Mouse (Mus musculus) frontal cortex, adult (tissue): ENCODE results near the gene Dab2ip.
A peak's percentile ranks its signal among the peaks of the same experiment; 100 is the strongest.

ENCODE experiments used
- ATAC-seq: cut with Nextera tagmentation; 2 replicates; pipeline ENCODE4 v1.9.2; 2017; ENCODE audit warnings: mild to moderate bottlenecking, moderate library complexity, mixed read lengths; ENCODE audit not compliant: low TSS enrichment

Dab2ip gene

DNA sequence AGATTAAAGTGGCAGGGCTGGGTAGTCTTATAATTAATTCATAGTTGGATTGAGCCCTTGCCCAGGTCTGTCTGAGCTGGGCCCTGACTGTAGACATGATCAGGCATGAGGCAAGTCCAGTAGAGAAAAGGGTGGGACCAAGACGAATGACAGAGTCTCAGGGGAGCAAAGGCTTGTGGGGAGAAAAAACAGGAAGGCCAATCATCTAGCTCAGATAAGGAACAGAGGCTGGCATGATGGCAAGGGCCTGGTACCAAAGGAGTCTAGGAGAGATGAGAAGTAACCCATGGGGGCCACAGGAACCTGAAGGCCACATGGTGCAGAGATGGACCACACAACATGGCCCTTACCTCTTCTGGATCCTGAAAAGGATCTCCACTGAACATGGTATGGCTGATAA is 158.1 kb downstream of the Dab2ip start:
- ATAC-seq: no peak

DNA sequence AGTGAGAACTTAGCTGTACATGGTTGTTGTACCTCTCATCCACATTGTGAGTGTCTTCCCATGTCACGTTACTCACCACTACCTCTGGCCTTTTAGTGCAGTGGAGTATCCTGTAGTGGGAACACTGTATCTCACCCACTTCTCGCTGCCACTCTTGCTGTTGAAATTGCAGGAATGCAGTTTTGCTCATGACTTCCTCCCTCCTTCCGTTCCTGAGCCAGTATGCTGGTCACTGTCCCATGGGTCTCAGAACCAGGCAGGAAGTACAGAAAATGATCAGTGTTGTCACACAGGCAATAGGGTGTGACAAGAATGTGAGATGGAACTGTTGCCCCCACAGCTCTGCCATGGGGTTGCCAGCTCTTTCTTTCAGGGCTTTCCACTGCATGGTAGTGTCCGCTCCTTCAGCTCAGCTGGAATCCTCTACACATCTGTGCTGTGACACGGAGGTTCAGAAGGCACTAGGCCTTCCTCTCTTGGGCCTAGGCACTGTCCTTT is 160.0 kb downstream of the Dab2ip start:
- ATAC-seq: no peak

DNA sequence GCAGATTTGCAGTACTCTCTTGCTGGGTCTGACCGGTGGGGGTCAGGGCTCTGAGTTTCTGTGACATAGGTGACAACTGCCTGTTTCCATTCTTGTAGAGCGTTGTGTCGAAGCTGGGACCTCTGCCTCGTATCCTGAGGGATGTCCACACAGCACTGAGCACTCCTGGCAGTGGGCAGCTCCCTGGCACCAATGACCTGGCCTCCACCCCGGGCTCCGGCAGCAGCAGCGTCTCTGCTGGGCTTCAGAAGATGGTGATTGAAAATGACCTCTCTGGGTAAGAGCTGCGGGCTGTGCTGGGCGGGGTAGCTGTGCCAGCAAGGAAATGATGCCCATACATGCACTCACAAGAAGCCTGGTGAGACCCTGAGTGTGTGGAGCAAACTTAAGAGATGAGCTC is 160.6 kb downstream of the Dab2ip start:
- no peak for ATAC-seq

DNA sequence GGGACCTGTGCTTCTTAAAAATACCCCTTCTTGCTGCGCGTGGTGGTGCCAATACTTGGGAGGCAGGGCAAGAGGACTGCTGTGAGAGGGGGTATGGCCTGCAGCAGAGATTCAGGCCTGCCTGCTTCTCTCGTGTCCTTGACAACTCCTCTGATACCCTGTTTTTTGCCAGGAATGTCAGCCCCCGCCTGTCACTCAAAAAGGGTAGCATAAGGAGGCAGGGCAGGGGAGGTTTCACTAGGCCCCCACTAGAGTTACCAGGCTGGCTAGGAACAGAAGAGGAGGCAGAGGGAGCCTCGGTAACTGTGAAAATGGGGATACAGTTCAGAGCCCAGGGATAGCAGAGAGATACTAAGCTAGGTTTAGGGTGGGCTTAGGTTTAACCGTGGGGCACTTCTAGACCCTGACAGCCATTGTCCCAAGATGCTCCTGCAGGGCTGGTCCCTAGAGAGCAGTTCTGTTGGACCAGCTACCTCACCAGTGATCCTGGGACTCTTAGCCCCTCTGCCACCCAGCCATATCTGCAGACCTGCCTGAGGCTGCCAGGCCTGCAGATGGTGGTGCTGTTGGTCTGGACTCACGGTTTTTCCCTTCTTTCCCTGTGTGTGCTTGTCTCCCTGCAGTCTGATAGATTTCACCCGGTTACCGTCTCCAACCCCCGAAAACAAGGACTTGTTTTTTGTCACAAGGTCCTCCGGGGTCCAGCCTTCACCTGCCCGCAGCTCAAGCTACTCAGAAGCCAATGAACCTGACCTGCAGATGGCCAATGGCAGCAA is 161.4 kb downstream of the Dab2ip start:
- ATAC-seq: no peak

DNA sequence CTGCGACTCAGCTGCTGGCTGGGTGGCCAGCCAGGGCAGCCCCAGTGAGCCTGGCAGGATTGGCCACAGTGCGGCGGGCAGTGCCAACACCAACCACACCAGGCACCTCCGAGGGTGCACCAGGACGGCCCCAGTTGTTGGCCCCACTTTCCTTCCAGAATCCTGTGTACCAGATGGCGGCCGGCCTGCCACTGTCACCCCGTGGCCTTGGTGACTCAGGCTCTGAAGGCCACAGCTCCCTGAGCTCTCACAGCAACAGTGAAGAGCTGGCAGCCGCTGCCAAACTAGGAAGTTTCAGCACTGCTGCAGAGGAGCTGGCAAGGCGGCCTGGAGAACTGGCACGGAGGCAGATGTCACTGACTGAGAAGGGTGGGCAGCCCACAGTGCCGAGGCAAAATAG is 162.0 kb downstream of the Dab2ip start:
- peak; percentile 61 for ATAC-seq

DNA sequence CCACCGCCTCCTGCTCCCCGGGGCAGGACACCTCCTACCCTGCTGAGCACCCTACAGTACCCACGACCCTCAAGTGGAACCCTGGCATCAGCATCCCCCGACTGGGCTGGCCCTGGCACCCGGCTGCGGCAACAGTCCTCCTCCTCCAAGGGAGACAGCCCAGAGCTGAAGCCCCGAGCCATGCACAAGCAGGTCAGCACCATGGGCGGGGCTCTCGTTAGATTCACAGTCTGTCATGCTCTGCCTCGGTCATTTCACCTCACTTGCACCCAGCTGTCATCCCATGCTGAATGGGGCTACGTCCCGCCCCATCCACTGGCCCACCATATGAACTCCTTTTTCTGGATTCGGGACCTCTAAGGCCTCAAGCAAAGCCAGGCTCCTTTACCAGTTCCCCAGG is 162.5 kb downstream of the Dab2ip start:
- ATAC-seq: peak; percentile 4; the same call in 1 of the 2 replicates

DNA sequence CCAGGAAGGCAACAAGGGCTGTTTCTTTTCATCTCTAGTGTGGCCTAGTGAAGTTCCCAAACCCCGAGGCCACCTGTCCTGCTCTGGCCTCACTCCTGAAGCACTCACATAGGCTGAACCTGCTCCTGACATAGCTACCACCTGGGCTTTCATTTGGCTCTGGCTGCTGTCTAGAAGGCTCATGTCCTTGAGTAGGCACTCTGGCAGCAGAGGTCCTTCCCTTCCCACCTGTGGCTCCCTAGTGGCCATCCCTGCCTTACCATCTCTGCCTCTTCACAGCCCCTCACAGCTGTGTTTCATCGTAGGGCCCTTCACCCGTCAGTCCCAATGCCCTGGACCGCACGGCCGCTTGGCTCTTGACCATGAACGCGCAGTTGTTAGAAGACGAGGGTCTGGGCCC is 162.9 kb downstream of the Dab2ip start:
- no peak for ATAC-seq

DNA sequence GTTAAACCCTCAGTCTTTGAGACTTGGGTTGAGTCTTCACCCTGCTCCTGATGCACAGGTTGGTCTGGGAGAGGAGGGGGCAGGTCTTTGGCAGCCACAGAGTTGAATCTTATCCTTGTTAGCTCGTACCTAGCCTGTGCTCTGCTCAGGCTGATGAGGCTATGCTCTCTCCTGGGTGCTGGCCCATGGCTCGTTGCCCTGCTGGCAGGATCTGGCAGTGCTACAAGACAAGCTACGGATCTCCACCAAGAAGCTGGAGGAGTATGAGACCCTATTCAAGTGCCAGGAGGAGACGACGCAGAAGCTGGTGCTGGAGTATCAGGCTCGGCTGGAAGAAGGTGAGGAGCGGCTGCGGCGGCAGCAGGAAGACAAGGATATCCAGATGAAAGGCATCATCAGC is 164.8 kb downstream of the Dab2ip start:
- no peak for ATAC-seq

DNA sequence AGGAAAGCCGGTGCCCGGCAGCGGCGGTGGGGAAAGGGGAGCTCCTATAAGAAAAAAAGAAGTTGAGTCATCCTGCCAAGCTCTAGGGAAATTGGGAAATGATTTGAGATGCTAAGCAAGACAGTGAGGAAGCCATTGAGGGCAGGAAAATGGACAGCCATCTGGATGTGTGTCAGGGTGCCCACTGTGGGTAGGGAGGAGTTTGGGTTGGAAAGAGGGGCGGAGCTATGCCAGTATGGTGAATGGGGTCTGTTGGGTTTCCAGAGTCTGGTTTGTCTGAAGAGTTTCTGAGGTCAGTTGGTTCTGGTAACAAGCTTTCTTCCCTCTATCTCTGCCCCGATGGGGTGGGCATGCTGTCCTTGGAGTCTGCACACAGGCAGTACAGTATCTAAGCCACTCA is 165.2 kb downstream of the Dab2ip start:
- ATAC-seq: no peak

DNA sequence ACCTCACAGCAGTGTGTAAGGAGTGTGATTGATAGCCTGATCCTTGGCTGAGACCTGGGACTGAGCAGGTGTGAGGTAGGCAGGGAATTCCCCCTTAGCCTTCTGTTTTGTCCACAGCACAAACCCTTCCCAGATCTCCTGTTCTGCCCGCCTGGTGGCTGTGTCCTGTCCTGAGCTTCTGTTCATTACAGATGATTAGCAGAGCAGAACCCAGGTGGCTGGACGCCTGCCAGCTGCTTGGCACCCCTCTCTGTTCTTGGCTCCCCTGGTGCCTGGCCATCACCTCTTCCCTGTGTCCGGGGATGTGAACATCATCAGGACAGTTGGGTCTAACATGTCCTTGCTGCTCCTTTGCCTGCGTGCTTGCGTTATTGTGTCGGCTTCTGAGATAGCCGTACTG is 165.6 kb downstream of the Dab2ip start:
- ATAC-seq: no peak

DNA sequence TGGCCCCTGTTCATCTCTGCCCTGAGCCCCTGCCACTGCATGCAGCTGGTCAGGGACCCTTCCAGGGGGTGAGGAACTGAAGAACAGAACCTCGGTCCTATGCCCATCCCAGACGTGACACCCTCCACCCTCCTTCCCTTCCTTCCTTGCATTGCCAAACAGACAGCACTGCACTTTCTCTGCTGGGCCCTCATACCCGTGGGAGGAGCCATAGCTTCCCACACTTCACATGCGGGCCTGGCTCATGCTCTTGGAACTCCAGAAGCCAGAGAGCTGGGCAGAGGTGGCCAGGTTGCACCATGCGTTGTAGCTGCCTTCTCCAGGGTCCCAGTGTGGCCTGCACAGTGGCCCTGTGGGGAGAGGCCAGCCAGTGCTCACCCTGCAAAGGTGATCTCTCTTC is 170.6 kb downstream of the Dab2ip start:
- peak; percentile 75 for ATAC-seq

DNA sequence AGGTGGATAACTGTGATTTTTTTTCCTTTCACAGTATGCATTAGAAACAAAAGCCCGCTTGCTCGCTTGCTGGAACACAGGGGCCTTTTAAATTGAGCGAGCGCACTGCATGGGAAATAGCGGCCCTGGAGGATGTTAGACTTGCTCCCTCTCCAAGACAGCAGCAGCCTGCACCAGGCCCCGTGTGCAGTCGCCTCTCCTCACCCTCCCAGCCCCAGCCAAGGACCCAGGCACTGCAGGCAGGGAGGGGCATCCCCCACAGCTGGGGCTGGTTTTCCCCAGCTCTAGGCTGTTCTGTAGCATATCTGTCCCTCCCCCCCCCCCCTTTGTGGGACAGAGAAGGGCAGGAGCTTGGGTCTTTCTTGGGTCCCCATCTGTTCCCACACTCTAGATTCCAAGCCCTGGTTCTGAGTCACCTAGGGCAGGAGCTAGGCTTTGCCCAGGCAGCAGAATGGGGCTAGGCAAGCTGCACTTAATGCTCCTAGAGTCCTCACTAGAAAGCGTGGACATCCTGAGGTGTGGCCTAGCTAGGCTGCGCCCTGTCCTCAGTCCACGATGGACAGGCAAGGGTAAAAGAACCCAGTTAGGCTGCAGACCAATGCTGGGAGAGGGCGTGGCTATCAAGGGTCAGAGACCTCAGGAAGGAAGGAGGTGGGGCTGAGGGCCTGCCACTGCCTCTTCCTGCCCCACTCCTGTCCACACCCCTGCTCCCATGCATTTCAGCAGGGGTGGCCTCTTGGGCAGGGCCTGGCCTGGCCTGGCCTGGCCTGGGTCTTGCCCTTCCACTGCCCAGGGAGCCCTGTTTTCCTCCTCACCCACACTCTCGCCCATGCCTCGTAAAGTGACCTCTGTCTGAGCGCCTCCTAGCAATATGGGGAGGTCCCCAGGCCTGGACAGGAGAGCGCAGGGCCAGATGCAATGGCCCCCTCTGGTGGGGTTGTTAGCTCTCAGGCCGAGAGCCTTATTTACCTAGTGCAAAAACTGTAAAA is 171.3 kb downstream of the Dab2ip start:
- peak; percentile 26 for ATAC-seq

DNA sequence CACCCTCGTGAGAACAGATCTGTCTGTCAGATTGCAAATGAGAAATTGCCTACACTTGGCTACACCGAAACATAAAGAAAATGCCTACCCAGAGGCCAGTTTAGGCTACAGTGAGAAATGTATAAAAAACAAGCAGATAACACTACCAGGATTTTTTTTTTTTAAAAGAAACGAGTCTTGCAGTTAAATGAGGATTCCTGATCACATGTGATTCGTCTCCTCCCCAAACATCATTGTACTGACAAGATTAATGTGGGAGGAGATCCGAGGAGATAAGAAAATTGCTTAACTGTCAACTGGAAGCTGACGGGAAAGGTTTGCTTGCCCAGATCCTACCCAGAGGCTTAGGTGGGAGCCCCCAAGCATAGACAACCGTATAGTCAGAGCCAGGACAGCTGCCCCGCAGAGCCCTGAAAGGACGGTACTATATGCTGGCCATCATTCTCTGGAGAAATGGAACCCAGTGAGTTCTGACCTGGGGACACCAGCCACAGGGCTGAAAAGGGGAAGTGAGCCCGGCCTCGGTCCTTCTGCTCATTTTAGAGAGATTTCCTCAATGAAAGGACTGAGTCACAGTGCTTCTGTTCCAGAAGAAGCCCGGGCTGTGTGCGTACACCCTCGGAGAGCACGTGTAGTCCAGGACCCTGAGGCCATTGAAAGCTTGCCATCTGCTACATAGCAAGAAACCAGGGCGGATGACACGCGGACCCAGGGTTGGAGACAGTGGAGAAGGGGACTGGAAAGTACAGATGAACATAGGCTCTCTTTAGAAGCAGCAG is 173.8 kb downstream of the Dab2ip start:
- ATAC-seq: 0 out of 2 replicates have a peak, but pooled peaks have one; percentile 5

DNA sequence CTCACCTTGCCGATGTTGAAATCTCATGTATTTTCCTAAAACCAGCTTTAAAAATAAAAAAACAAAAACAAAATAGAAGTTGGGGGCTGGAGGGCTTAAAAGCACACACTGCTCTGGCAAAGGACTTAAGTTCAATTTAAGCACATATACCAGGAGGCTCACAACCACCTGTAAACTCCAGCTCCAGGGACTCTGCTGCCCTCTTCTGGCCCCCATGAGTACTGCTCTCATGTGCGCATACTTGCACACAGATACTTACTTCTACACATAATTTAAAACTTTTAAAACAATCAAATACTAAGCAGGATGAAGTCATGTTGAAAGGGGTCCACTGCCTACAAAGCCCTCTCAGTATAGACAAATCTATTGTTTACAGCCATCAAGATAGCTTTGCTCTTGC is 176.9 kb downstream of the Dab2ip start:
- no peak for ATAC-seq

DNA sequence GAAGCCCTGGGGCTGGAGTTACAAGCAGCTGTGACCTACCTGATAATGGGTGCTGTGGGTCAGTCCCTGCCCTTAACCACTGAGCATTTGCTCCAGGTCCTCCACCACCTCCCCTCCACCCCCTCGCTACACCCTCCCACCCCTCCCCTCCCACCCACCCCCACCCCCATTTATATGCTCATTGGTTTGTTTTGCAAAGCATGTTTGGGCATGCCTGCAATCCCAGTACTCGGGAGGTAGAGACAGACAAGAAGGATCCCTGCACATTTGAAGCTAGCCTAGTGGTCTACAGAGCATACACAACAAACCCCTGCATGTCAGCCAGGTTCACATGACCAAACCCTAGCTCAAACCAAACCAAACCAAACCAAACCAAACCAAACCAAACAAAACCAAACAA is 178.0 kb downstream of the Dab2ip start:
- ATAC-seq: no peak

DNA sequence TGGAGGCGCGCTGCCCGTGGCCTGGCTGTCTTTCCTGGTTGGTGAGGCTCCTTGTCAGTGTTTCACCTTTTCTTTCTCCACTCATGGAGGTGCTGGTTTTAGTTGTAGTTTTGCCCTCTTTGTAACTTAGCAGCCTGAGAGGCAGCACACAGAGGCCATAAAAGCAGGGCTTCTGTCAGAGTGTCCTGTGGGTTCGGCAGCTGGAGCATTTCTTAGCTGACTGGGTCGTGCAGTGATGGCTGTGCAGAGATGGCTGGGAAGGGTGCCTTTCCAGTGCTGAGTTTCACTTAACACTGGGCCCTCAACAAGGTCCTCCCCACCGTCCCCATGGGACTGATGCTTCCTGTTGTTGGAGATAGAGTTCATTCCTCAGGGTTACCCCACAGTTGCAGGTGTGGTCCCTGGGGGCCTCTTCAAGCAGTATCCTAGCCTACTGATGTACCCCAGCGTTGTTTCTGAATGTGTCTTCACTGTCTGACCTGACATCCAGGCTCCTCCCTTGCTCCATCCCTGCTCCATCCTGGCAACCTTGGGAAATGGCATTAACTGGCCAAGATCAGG is 179.5 kb downstream of the Dab2ip start:
- ATAC-seq: no peak

DNA sequence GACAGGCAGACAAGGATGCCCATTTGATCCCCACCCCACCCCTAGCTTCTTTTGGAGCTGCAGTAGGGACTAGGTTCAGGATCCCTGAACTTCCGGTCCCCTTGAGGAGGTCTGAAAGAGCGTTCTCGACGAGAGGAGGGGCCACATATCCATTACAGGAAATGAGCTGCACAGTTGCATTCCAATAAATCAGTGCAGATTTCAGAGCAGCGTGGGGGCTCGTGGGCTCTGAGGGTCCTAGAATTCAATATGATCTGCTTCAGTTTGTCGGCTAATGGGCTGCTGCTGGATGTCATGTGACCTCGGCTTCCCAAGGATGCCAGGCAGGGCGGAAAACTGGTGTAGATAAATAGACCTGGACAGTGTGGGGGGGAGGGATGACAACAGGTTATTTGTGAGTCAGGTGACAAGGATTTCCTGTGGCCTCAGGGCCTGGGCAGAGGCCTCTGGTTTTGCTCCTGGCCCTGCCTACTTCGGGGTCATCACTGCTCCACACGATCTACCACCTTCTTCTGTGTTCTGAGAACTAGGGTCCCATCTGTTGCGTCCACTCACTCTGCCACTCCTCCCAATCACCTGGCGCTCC is 181.7 kb downstream of the Dab2ip start:
- ATAC-seq: no peak

DNA sequence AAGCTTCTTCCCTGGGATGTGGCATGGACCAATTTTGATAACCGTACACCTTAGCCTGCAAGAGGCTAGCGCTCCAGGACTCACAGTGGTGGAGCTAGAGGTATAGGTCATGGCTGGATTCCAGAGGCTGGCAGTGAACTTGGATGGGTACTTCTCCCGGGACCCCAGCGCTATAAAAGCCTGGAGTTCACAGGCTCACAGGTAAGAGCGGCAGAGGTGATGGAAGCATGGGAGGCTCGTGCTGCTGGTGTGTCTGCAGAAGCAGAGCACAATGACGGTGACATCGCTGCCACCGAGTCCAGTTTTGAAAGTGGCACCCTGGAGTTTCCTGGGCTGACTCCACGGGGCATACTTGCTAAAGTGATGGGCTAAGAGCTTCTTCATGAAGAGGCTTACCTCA is 187.8 kb downstream of the Dab2ip start:
- ATAC-seq: no peak

DNA sequence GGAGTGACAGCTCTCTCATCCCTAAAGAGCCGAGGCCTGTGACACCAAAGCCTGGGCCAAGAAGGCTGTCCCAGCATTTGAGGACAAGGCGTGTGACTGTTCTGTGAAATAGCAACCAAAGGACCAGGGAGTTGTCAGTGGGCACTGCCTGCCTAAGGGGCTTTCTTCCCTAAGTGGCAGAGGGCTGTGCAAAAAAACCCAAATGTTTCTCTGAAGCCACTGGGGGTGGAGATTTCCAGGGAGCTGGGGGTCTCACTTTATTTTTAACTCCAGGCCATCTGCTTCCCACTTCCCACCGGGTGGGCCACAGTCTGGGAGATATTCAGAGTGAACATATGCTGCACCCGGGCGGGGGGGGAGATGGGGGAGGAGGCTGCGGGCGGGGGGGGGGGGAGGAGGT is 188.6 kb downstream of the Dab2ip start:
- peak; percentile 33; the same call in 1 of the 2 replicates for ATAC-seq

DNA sequence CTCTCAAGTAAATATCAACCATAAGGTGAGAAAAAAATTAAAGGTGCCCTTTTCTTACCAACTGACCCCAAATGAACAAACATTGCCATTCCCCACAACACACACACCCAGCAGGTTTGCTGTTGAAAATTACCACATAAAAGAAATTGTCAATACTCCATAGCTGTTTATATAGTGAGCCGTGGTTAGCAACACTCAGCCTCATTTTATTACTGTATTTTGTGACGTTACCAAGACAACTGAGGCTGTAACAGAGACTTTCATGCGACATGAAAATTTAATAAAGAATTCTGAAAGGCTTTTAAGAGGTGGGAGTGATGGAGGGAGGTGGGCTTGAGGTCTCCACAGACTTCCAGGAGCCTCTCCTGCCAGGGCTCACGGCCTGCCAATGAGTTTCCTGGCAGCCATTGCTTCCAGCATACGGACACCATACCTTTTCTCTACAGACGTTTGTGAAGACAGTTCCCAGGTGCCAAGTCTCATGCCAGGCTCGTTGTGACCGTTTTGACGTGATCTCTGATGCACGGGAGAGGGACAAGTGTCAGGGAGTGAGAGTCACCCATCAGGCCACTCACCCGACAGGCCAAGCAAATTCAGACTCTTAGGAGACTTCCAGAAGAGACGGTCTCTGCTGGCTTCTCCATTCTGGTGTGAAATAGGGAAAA is 189.4 kb downstream of the Dab2ip start:
- no peak for ATAC-seq
